Mouse (Mus musculus) gastrocnemius, adult 2 months (tissue): ENCODE measurements around the gene Gm45234. TPM values are rescaled to one million over a fixed set of nuclear protein-coding genes. Genes with fewer than 3 reads are reported as not detected.
A peak's percentile ranks its signal among the peaks of the same experiment; 100 is the strongest.

Experiments used
- DNase-seq: peaks from one replicate; pipeline ENCODE4 v3.0.0; 2022
- H3K27ac ChIP-seq: fragments of 200-600 bp; 2 replicates; pipeline ENCODE4 v1.8.1; 2022; ENCODE audit warnings: mild to moderate bottlenecking
- H3K4me3 ChIP-seq: fragments of 200-600 bp; 2 replicates; pipeline ENCODE4 v1.8.1; 2022; ENCODE audit warnings: mild to moderate bottlenecking, moderate library complexity
- CTCF ChIP-seq: fragments of 200-600 bp; IDR thresholded peaks from 2 replicates; pipeline ENCODE4 v1.8.1; 2022; ENCODE audit warnings: antibody characterized with exemption, mild to moderate bottlenecking, moderate library complexity
- intact Hi-C: fragments of 180-260 bp; cut with DNase I; formaldehyde crosslinking; loops from one replicate; pipeline ENCODE4 v1.15.1; 2025
- total RNA-seq, 2 experiments: library from RNA; stranded (reverse); gene quantifications; 2 replicates each; pipeline ENCODE4 v1.2.3; 2021

Gm45234 gene
- total RNA-seq, 2 experiments from 2014 or later, result not detected

DNA sequence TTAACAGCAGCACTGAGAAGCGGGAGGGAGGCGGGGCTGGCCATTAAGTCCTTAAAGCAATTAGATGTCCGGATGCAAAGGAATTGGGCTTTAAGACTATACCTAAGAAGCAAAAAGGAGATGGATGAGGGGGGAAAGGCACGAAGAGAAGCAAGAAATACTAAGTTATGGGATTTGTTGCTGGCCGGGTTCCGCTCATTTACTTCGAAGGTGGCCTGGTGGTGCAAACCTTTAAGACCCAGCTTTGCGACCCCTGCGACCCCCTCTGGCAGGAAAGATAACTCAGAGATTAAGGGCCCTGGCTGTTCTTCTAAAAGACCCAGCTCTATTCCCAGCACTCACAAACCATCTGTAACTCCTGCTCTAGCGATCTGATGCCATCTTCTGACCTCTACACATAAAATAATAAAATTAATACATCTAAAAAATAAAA is 24.2 kb upstream of the Gm45234 start:
- DNase-seq, result no peak
- TF ChIP-seq CTCF, result no peak
- peak overlapping the region; percentile 57 for H3K4me3 ChIP-seq
- peak overlapping the region; percentile 58; the same call in 1 of the 2 replicates for H3K27ac ChIP-seq
- intact Hi-C loops, result no loop called here

DNA sequence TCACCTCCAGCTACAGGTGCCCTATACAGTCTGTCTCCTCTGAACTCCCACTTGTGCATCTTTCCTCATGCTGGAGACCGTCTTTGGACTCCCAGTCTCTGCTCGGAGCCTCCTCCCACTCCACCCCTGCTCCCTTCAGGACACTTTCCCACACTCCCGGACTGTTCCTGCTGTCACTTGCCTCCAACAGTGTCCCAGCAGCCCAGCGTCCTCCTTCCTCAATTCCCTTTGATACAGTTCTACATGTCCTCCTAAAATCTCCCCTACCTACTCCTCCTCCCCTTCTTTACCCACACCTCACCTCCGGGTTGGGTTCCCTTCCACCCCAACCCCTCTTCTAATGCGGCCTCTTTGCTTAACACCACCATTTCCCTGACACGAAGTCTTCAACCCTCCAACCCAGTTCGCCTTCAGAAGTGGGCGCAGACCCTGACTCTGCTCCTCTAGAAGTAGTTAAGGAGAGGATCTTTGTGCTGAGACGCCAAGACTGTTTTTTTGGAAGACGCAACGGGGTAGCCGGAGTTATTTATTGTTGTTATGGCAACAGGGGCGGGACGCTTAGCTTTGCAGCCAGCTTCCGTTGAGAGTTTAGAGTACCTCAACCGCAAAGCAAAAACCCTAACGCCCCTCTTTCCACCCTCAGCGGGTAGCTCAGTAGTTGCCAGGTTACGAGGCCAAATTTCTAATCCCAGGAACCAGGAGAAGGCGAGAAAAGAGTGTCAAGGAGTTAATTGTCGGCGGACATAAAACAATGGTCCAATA is 23.6 kb upstream of the Gm45234 start, which contains the start of gene Lrrc23:
Gene Lrrc23 (minus strand): TSS at position 506 of the 762 bp plus-strand sequence.
- DNase-seq, result no peak
- H3K4me3 ChIP-seq, result peak within 1 kb of the TSS; percentile 57
- peak within 1 kb of the TSS; percentile 58 for H3K27ac ChIP-seq
- TF ChIP-seq CTCF, result no peak
- intact Hi-C loops, result no loop called here

DNA sequence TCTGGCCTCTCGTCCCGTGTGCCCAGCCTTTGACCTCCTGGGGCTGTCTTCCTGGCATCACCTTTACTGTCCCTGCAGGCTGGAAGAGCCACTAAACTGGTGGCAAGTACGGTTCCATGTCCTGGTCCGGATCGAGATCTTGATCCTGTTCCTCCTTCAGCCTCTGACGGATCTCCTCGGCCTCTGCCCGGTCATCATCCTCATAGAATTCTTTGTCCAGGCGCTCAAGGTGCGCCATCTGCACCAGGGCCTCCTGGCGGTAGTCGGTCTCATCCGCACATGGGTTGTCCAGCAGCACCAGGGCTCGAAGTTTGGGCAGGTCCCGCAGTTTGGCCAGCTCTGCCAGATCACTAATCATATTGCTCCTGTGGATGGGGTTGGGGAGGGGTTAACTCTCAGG is 14.7 kb upstream of the Gm45234 start:
- intact Hi-C loops, result no loop called here
- no peak overlapping the region for H3K4me3 ChIP-seq
- no peak for TF ChIP-seq CTCF
- DNase-seq, result no peak
- H3K27ac ChIP-seq, result no peak overlapping the region

DNA sequence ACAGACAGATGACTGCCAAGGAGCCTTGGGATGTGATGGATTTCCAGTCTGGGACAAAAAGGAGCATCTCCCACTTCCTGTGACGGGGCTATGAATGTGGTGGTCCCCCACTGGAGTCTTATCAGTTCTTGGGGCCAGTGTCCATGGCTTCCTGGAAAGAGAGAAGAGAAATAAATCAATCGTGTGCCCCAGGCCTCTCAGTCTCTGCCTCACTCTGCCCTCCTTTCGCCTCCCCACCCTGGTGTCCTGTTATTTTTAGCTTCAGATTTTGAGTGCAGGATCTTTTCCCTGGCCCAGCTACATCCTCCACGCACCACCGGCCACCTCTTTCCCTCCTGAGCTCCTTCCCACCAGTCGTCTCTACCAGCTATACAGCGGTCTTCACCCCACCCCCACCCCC is 14.2 kb upstream of the Gm45234 start:
- H3K4me3 ChIP-seq, result peak overlapping the region; percentile 78
- H3K27ac ChIP-seq, result no peak overlapping the region; the same call in 1 of the 2 replicates
- intact Hi-C loops, result no loop called here
- no peak for TF ChIP-seq CTCF
- no peak for DNase-seq

DNA sequence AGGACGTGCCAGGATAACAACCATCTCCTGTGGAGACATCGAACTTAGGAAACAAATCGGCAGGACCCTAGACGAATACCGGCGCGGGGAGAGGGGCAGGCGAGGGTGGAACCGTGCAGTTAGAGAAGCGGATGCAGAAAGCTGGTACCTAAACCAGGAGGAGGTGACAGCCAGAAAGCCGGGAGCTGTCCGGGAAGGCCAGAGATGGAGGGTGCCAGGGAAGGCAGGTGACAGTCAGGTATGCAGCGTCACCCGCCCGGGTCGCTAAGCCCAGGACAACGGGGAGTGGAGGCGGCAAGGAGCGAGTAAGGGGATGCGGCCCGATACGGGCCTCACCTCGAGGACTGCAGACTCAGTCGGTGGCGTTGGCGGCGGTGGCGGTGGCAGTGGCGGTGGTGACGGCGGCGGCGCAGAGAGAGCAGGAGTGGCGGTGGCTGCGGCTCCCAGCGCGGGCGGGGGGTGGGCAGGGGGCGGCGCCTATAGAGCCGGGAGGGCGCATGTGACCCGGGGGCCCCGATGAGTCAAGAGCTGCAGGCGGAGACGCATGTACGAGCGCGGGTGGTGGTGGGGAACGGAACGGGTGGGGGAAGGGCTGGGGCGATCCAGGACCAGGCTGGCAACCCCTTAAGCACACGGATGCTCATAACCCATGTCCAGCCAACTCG is 13.4 kb upstream of the Gm45234 start, which contains the start of gene Eno2:
Gene Eno2 (minus strand): TSS at position 573 of the 665 bp plus-strand sequence.
- peak; percentile 61 for DNase-seq
- H3K4me3 ChIP-seq, result peak within 1 kb of the TSS; percentile 78
- H3K27ac ChIP-seq, result peak within 1 kb of the TSS; percentile 71
- intact Hi-C loops, result loop anchor here (10.0 kb wide), 1 partner anchor 264 kb away; no protein-coding TSS in a partner anchor
- TF ChIP-seq CTCF, result no peak

DNA sequence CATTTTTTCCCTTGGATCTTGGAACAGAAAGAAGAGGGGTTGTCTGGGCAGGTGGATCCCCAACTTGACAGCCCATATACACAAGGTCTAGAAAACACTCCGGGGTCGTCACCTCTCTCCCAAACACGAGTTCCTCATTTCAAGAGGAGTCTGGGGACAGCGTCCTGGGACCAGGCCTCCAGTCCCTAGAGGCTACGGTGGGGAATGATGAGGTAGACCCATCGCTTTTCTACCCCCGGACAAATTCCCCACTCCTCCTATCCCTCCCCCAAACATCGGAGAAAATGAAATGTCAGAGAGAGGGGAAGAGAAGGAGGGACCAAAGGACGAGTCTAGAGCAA is 12.9 kb upstream of the Gm45234 start:
- intact Hi-C loops, result loop anchor here (10.0 kb wide), 1 partner anchor 264 kb away; no protein-coding TSS in a partner anchor
- DNase-seq, result no peak
- Histone ChIP-seq H3K27ac (peak overlapping the region; percentile 71; the same call in 1 of the 2 replicates), H3K4me3 (peak overlapping the region; percentile 78)
- TF ChIP-seq CTCF, result no peak

DNA sequence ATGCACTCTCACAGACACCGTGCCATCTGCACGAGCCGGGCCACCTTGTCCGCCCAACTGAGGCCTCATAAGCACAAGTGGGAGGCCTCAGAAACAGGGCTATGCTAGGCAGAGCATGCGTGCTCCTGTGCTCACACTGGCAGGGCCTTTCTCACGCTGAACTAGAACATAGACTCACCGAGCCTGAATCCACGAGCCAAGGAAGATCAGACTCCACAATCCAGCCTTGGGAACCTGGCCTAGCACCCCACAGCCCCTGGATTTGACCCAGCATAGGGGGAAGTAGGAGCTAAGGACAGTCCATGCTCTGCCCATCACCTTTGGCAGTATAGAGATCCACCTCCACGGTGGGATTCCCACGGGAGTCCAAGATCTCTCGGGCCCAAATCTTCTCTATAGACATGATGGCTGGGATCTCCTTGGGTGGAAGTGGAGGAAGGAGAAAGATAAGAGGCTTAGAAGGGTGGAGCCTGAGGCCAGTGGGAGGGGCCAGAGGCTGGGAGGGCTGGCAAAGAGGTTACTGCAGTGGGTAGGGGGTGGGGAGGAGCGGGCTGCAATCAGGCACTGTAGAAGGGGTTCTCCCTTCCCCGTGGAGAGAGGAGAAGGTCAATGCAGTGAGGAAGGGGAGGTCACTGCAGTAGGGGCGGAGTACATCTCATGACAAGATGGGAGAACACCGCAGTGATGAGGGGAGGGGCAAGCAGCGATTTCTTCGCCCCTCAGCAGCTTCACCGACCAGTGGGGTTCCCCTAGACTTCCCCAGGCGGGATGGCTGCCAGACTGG is 12.3 kb upstream of the Gm45234 start:
- Histone ChIP-seq H3K4me3 (peak overlapping the region; percentile 78), H3K27ac (peak overlapping the region; percentile 12; the same call in 1 of the 2 replicates)
- intact Hi-C loops, result loop anchor here (10.0 kb wide), 1 partner anchor 263 kb away; no protein-coding TSS in a partner anchor
- no peak for DNase-seq
- TF ChIP-seq CTCF, result no peak

DNA sequence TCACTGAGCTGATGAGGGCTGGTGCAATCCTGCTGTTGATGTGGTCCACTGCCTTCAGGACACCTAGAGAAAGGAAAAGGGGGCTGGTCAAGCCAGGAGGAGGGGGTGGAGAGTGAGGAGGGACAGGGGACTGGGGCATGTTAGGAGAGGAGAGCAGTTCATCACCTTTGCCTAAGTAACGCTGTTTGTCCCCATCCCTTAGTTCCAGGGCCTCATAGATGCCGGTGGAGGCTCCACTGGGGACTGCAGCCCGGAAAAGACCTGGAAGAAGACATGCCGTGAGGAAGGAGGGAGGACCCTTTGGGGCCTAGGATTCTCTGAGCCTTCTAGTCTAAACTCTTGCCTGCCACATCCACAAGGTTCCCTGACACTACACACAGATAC is 11.7 kb upstream of the Gm45234 start:
- H3K4me3 ChIP-seq, result no peak overlapping the region
- intact Hi-C loops, result loop anchor here (10.0 kb wide), 1 partner anchor 263 kb away; no protein-coding TSS in a partner anchor
- TF ChIP-seq CTCF, result no peak
- no peak overlapping the region for H3K27ac ChIP-seq
- no peak for DNase-seq

DNA sequence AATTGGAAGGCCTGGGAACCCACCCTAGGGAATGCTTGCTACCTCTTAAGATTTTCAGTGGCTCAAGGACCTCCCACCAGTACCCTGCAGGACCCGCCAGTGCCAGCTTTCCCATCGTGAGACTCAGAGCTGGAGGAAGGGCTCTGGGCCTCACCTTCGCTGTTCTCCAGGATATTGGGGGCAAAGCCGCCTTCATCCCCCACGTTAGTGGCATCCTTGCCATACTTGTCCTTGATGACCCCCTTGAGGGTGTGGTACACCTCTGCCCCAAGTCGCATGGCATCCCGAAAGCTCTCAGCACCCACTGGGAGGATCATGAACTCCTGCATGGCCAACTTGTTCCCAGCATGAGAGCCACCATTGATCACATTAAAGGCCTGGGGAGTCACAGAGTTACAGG is 10.1 kb upstream of the Gm45234 start:
- no peak overlapping the region for H3K4me3 ChIP-seq
- no peak for TF ChIP-seq CTCF
- H3K27ac ChIP-seq, result no peak overlapping the region
- intact Hi-C loops, result loop anchor here (10.0 kb wide), 1 partner anchor 261 kb away; no protein-coding TSS in a partner anchor
- no peak for DNase-seq

DNA sequence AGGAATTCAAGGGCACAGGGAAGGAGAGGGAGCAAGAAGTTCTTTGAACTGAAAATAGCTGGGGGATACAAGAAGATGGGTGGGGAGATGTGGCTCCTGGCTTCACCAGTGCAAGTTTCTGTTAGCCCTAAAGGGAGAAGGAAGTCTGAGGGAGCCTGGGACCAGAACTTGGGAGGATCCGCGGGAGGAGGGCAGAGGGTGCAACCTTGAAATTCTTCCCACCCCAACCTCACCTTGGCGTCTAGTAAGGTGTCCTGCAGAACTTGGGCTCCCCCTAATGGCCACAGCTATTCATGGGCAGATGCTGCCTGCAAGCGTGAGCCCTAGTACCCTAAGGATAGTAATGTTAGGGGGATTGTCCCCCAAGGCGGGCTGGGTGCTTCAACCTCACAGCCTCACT is 3.4 kb upstream of the Gm45234 start:
- TF ChIP-seq CTCF, result peak; percentile 96; the same call in 1 of the 2 replicates
- intact Hi-C loops, result loop anchor here (1.0 to 5.0 kb wide), 6 partner anchors 46 to 189 kb away; partner anchors contain the start of genes C1rb, Emg1, Lpcat3 and Phb2
- DNase-seq, result peak; percentile 89
- Histone ChIP-seq H3K27ac (peak overlapping the region; percentile 89), H3K4me3 (peak overlapping the region; percentile 88)

DNA sequence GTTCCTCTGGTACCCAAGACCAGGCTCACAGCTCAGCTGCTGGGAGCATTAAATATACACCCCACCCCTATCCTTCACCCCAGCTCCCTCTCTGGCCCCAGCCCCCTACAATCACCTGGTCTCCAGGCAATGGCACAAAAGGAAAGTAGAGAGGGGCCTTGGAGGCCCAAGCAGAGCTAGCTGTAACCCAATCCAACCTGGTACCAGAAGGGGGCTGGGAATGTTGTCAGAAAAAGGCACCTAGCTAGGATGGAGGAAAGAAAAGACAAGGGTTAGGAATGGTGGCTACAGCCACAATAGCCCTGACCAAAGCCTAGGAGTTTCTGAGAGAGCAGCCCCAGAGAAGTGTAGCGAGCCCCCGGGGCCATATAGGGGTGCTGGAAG is 3.0 kb upstream of the Gm45234 start:
- intact Hi-C loops, result loop anchor here (1.0 to 5.0 kb wide), 6 partner anchors 46 to 189 kb away; partner anchors contain the start of genes C1rb, Emg1, Lpcat3 and Phb2
- H3K27ac ChIP-seq, result peak overlapping the region; percentile 89
- no peak for TF ChIP-seq CTCF
- peak overlapping the region; percentile 88 for H3K4me3 ChIP-seq
- DNase-seq, result no peak
